Mouse (Mus musculus) stomach, postnatal 0 days (tissue): ENCODE measurements around the gene 6030458C11Rik. TPM values are rescaled to one million over a fixed set of nuclear protein-coding genes. Genes with fewer than 3 reads are reported as not detected.

Source experiments
- ATAC-seq: fragments of 200-750 bp; cut with Nextera tagmentation; 2 replicates; pipeline ENCODE4 v1.8.0; 2017; ENCODE audit not compliant: low FRiP score, low TSS enrichment
- DNase-seq: peaks from one replicate; pipeline ENCODE4 v3.0.0-alpha.2; 2016; ENCODE audit warnings: low spot score
- H3K27ac ChIP-seq: fragments of 300-500 bp; sonication (generic); replicated peaks from 2 replicates; pipeline ENCODE4 v1.5.1; 2014; ENCODE audit warnings: mild to moderate bottlenecking, control low read depth
- H3K27me3 ChIP-seq: fragments of 300-500 bp; sonication (generic); 2 replicates; pipeline ENCODE4 v1.6.1; 2014; ENCODE audit warnings: low read length; ENCODE audit not compliant: control insufficient read depth, insufficient read depth
- H3K36me3 ChIP-seq: fragments of 300-500 bp; sonication (generic); 2 replicates; pipeline ENCODE4 v1.6.1; 2014; ENCODE audit warnings: low read length, mixed read lengths; ENCODE audit not compliant: control insufficient read depth, insufficient read depth
- H3K4me1 ChIP-seq: fragments of 300-500 bp; sonication (generic); replicated peaks from 2 replicates; pipeline ENCODE4 v1.6.1; 2014; ENCODE audit warnings: antibody characterized with exemption; ENCODE audit not compliant: control insufficient read depth, insufficient read depth
- H3K4me2 ChIP-seq: fragments of 300-500 bp; sonication (generic); replicated peaks from 2 replicates; pipeline ENCODE4 v1.6.1; 2014; ENCODE audit warnings: low read depth, mild to moderate bottlenecking, control low read depth, moderate library complexity
- H3K4me3 ChIP-seq: fragments of 300-500 bp; sonication (generic); 2 replicates; pipeline ENCODE4 v1.5.1; 2014; ENCODE audit warnings: low read depth, low read length, control low read depth
- H3K9ac ChIP-seq: fragments of 300-500 bp; sonication (generic); 2 replicates; pipeline ENCODE4 v1.6.1; 2014; ENCODE audit warnings: mild to moderate bottlenecking, low read length, control low read depth, mixed read lengths
- H3K9me3 ChIP-seq: fragments of 300-500 bp; sonication (generic); 2 replicates; pipeline ENCODE4 v1.6.1; 2016; ENCODE audit warnings: low read length; ENCODE audit not compliant: control insufficient read depth
- CTCF ChIP-seq: IDR thresholded peaks from 2 replicates; pipeline ENCODE4 v1.5.1; 2016; ENCODE audit warnings: antibody characterized with exemption, low read depth, mild to moderate bottlenecking, moderate library complexity
- EP300 ChIP-seq: optimal IDR thresholded peaks from 2 replicates; pipeline ENCODE3; 2016; ENCODE audit warnings: antibody characterized with exemption
- WGBS: fragments of 180-500 bp; shearing (Covaris S2); extraction: QIAGEN DNeasy Blood & Tissue Kit; methylation state at CpG from one replicate; pipeline ENCODE4 v1.1.7; 2014; 5-methylcytosine and 5-hydroxymethylcytosine counted together
- polyA plus RNA-seq: library from polyadenylated mRNA; unstranded; fragments of >200 nt; fragmentation: Nextera tagmentation; extraction: Ambion mirVana; gene quantifications from 2 replicates; pipeline ENCODE4 v1.2.1, GENCODE M21; 2015

Gene 6030458C11Rik
- polyA plus RNA-seq, 1 experiment from 2014 or later = 16.1 TPM

DNA sequence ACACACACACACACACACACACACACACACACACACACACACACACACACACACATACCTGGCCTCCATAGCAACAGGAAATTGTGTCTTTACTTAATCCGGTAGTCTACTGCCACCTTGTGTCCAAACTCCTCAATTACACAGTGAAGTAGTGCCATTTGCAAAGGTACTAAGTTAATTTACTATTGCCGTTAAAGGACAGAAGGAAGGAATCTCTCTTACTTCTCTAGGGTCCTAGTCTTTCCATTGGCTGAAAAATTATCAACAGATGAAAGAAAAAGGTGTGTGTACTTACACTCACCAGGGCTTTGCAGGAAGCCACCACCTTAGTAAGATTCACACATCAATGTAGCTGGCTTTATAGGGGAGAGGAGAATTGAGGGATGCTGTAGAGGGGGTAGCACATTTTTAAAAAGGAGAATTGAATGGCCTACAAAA lies 29.0 kb downstream of the 6030458C11Rik start:
- H3K27ac ChIP-seq = no peak overlapping the region
- ATAC-seq (peak; percentile 57; the same call in 1 of the 2 replicates), DNase-seq (peak; percentile 38)
- no peaks in the 10 kb centered on the region for H3K36me3 ChIP-seq
- H3K9ac ChIP-seq = no peak overlapping the region
- 2% methylated on average over 2 of the region's 2 CpGs for WGBS
- TF ChIP-seq EP300 (no peak), CTCF (peak; percentile 89)
- no peaks in the 10 kb centered on the region for H3K4me1 ChIP-seq
- H3K27me3 ChIP-seq = no peaks in the 10 kb centered on the region
- H3K4me2 ChIP-seq = no peak overlapping the region
- no peak overlapping the region for H3K4me3 ChIP-seq
- no peaks in the 10 kb centered on the region for H3K9me3 ChIP-seq

DNA sequence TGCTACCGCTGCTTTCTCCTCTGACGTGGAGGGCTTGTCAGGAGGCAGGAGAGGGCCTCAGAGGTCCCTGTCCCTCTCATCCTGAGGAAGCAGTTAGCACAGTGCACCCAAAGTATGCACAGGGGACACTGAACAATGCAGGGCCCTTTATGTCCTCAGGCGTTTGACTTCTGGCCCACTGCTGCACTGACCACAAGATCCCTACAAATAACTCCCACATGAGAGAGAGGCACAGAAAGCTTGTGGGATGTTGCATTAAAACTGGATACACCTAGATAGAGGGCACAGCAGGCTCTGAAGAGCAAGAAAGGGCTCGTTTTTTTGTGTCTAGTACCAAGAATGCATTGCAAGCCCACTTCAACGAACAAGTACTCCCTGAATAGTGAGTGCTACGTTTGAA lies 30.1 kb downstream of the 6030458C11Rik start:
- H3K27me3 ChIP-seq = no peaks in the 10 kb centered on the region

DNA sequence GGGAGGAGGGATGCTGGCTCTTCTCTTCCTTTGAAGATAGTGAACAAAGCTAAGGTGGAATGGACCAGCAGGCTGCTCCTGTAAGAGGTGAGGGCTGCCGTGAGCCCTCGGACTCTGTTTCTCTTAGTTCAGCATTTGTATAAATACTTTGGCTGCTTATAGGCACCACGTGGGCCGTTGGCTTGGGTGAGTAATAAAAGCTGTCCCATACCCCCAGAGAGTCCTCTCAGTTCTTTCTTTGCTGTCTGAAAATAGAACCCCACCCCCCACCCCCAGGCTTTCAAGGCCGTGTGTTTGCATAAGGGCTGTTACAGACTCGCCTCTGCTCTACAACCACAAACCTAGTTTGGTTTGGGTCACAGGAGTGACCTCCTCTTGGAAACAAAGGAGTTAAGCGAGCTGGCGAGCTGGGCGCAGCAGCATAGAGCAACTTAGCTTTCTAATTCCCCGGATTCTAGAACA lies 35.0 kb downstream of the 6030458C11Rik start:
- H3K27ac ChIP-seq = peak overlapping the region; percentile 56; the same call in 1 of the 2 replicates
- H3K4me2 ChIP-seq = peak overlapping the region; percentile 43
- ATAC-seq (peak; percentile 49; the same call in 1 of the 2 replicates), DNase-seq (peak; percentile 26)
- no peaks in the 10 kb centered on the region for H3K36me3 ChIP-seq
- no peaks in the 10 kb centered on the region for H3K4me1 ChIP-seq
- WGBS = 7% methylated on average over 10 of the region's 10 CpGs
- no peaks in the 10 kb centered on the region for H3K9me3 ChIP-seq
- TF ChIP-seq CTCF = no peak
- no peak for TF ChIP-seq EP300
- H3K27me3 ChIP-seq = no peaks in the 10 kb centered on the region
- no peak overlapping the region for H3K9ac ChIP-seq
- H3K4me3 ChIP-seq = no peak overlapping the region

More for the DNA sequence above, 30.1 kb downstream of the 6030458C11Rik start:
- Histone ChIP-seq H3K4me2 (no peak overlapping the region), H3K36me3 (no peaks in the 10 kb centered on the region), H3K9me3 (no peaks in the 10 kb centered on the region), H3K4me1 (no peaks in the 10 kb centered on the region), H3K9ac (no peak overlapping the region), H3K27ac (no peak overlapping the region), H3K4me3 (no peak overlapping the region)
- WGBS = 74% methylated on average over 6 of the region's 6 CpGs
- ATAC-seq (no peak), DNase-seq (no peak)
- TF ChIP-seq EP300 = no peak

DNA sequence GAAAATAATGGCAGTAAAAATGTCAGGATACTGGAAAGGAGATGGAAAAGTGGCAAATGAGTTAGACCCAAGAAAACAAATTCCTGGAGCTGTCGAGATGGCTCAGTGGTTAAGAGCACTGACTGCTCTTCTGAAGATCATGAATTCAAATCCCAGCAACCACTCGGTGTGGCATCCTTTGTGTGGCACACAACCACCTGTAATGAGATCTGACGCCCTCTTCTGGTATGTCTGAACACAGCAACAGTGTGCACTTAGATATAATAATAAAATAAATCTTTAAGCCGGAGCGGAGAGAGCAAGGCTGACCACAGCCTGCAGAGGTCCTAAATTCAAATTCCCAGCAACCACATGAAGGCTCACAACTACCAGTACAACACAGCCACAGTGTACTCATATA lies 35.9 kb downstream of the 6030458C11Rik start:
- Histone ChIP-seq H3K4me1 (no peaks in the 10 kb centered on the region), H3K27me3 (no peaks in the 10 kb centered on the region), H3K4me2 (no peak overlapping the region), H3K4me3 (no peak overlapping the region), H3K36me3 (no peaks in the 10 kb centered on the region), H3K9ac (no peak overlapping the region), H3K27ac (no peak overlapping the region), H3K9me3 (no peaks in the 10 kb centered on the region)
- WGBS = 81% methylated on average over 5 of the region's 5 CpGs
- ATAC-seq (no peak), DNase-seq (no peak)
- TF ChIP-seq CTCF (peak; percentile 44), EP300 (no peak)

DNA sequence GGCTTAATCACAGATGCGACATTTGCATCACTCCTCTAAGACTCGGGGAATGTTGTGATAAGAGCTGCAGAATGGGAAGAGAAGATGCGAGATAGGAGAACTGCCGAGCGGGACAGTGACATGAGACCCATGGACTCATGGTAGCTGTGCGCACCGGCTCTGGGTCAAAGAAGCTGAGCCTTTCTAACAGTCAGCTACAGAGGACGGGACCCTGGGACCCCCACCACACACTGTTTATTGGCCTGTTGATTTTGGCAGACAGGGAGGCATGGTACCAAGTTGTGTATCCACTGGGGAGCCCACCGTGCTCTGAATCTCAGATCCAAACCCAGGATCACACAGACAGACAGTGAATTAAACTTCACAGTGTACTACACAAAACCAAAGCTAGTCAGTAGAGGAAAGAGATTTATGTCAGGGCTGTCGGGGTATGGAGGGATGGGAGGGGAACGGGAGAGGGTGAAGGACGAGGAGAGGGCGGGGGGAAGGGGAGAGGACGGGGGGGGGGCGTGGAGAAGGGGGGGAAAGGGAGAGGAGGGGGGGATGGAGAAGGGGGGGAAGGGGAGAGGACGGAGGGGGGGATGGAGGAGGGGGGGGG lies 42.6 kb downstream of the 6030458C11Rik start:
- WGBS = 57% methylated on average over 11 of the region's 16 CpGs
- DNase-seq (no peak), ATAC-seq (no peak)
- Histone ChIP-seq H3K27ac (no peak overlapping the region), H3K9me3 (no peaks in the 10 kb centered on the region), H3K27me3 (no peaks in the 10 kb centered on the region), H3K4me3 (no peak overlapping the region), H3K36me3 (no peaks in the 10 kb centered on the region), H3K4me2 (no peak overlapping the region), H3K9ac (no peak overlapping the region), H3K4me1 (no peaks in the 10 kb centered on the region)
- no peak for TF ChIP-seq EP300
- TF ChIP-seq CTCF = no peak

DNA sequence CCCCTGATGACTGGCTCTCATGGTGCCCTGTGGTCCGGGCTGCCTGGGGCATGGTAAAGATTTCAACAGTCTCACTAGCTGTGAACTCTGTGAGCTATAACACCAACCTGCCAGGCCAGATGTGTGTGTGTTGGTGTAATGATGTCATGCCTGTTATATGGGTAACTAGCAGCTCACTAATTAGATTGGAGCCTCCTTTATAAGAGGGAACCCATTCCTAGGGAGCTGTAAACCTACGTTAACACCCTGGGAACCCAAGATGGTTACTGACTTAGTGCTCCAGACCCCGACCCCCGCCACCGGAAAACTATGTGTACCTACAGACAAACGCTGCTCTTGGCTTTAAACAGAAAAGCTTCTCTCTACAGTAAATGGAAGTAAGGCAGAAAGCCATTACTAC lies 43.2 kb downstream of the 6030458C11Rik start:
- Histone ChIP-seq H3K36me3 (no peaks in the 10 kb centered on the region), H3K9me3 (no peaks in the 10 kb centered on the region), H3K27ac (no peak overlapping the region), H3K4me3 (no peak overlapping the region), H3K4me1 (no peaks in the 10 kb centered on the region), H3K27me3 (no peaks in the 10 kb centered on the region), H3K4me2 (no peak overlapping the region), H3K9ac (no peak overlapping the region)
- WGBS = 67% methylated on average over 6 of the region's 6 CpGs
- ATAC-seq = no peak
- no peak for DNase-seq
- TF ChIP-seq CTCF = no peak
- TF ChIP-seq EP300 = no peak
